Mouse (Mus musculus): ENCODE measurements around the gene Gm21518. TPM values are rescaled to one million over a fixed set of nuclear protein-coding genes. Genes with fewer than 3 reads are reported as not detected.
"Not testable (repeated sequence)": the region's sequence is repeated elsewhere in the genome, so short reads cannot be mapped to it uniquely, and the experiment has no call there.

Gene Gm21518
- not detected for polyA plus RNA-seq (2017; shearing (Covaris generic))

GRCm38 (mm10) chrY:62190566-62190965 lies at the start of gene Gm21518:
Gm21518 (plus strand) TSS chrY:62190866.
- not testable (repeated sequence) for ATAC-seq

Data from activated CD4-positive, CD25-positive, alpha-beta regulatory T cell, adult 4 months (primary cell).